Mouse (Mus musculus): Measurements from ENCODE around the gene Ulk3.

The Ulk3 gene

GRCm38 (mm10) chr9:57589224-57590126 is at the start of gene Ulk3:
Ulk3 (plus strand) TSS chr9:57589452.
- peak; percentile 90 for DNase-seq

DNA sequence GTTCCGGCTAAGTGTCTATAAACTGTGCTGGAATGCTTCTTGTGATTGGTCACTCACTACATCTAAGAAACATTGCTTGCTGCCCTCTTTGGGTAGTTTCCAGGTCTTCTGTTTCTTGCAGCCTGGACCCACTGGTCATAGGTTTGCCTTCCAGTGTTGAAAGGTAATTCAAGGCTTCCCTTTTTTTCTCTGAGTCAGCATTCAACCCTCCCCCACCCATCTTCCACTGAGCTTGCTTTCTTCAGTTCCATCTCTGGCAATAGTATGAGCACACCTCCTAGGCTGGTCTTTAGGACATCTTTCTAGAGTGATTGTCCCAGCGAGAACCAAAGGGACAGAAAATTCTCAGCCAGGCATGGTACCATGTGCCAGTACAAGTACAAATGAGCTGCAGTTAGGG is 49.7 kb upstream of the Ulk3 start:
- no peak for DNase-seq

DNA sequence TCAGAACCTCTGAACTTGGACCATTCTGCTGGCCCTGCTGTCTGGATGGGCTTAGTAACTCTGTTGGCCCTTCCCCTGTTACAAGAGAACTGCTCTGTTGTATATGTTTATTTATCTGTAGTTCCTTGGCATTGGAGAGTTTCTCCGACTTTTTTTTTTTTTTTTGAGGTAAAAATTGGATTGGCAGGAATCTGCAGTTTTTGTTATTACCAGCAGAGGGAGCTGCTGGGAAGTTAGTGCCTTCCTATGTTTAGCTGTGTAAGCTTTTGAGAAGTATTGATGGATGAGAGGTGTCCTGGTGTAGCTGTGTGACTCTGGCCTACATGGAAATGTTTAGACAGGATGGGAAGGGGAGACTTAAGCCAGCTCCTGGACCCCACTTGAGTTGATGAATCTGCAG is 47.9 kb upstream of the Ulk3 start:
- DNase-seq: peak; percentile 62

DNA sequence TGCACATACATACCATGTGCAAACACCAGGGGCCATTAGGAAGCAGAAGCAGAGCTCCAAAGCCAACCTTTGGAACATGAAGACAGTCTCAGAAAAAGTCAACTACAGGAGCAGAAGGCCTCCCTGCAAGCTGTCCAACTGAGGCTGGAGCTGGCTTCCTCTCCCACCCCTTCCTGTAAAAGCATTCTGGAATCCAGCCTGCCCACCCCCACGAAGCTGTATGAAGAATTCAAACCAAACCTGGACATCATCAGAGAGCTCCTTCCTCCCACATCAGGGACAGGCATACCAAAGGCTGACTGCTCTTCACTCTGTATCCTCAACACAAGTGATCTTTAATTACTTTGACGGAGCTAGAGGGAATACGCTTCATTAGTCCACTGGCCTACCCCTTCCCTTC is 45.3 kb upstream of the Ulk3 start:
- DNase-seq: no peak

GRCm38 (mm10) chr9:57547287-57547686 is 42.0 kb upstream of the Ulk3 start:
- no peak for DNase-seq

GRCm38 (mm10) chr9:57547869-57548268 is 41.4 kb upstream of the Ulk3 start:
- no peak for DNase-seq

GRCm38 (mm10) chr9:57549186-57549585 is 40.1 kb upstream of the Ulk3 start:
- DNase-seq: no peak

GRCm38 (mm10) chr9:57550126-57550862 is 39.0 kb upstream of the Ulk3 start:
- peak; percentile 54 for DNase-seq

DNA sequence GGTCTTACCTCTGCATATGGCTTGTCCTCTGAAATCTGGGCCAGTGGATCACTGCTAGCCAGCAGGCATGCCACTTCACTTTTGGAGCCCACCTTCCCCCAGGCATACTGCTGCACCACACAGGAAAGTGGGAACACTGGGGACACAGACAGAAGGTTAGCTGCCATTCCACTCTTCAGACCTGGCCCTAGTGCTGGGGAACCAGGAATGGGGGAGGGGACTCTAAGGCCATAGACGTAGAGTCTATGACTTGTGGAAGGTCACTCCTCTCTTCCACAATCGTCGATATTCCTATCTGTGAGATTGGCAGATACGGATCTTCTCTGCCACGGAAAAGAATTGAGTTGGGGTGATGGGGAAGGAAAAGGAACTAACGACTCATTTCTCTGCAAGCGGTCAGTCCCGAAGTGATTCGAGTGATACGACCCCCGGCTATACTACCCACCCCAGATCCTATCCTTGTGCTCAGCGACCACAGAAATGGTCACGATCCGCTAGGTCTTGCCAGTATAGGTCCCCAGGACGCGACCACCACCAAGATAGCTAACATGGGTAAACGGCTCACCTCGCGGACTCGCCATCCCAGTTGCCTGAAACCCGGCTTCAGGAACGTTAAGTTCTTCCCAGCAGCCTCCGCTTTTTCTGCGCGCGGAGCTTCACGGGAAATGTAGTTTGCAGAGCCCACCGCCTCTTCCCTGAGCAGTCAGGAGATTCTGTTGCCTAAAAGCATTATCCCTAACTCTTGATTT is 36.9 kb upstream of the Ulk3 start, which contains the start of gene Mpi:
Gene Mpi (minus strand): TSS at position 625 of the 749 bp plus-strand sequence.
- DNase-seq: peak; percentile 81

- DNase-seq: no peak
These were observed 36.1 kb upstream of the Ulk3 start for GRCm38 (mm10) chr9:57553119-57553518.

DNA sequence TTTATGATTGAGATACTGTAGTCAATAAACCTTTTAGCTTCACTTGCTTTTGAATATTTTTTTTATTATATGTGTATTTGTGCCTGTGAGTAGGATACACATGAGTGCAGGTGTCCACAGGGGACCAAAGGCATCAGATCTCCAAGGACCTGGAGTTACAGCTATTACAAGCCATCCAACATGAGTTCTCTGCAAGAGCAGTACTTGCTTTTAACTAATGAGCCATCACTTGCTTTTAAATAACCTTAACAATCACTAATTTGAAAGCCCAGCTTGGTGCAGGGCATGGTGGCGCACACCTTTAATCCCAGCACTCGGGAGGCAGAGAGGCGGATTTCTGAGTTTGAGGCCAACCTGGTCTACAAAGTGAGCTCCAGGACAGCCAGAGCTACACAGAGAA is 34.5 kb upstream of the Ulk3 start:
- DNase-seq: no peak

DNA sequence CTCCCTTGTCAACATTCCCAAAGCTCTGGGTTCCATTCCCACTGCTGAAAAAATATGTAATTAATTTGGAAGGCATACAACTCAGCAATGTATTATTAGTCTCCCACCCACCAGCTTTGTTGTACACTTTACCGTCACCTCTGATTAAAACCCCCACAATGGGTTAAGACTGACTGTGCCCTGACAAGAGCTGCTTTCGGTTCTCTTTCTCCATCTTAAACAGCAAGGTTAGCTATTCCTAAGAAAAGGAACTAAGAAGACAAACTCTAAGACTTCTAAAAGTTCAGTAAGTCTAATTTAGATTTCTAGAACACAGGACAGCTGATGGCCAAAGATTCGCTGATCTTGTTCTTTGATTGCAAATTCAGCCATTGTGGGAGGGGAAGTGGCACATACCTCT is 32.0 kb upstream of the Ulk3 start:
- no peak for DNase-seq

DNA sequence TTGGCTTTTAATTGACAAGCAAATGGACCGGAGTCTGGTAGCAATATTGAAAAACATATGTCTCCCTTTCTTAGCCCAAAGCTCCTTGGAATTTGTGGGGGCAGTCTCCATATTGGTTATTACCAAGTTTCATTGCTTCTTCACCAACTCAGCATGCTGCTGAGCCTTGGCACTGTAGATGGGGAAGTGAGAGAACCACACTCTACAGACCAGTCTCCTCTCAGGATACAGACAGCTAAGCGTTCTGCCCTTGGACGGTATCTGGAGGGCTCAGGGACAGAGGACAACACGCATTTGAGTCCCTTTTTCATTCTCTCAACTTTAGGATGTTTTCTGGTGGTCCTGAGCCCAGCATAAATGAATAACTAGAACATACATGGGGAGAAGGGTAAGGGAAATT is 30.6 kb upstream of the Ulk3 start:
- no peak for DNase-seq

GRCm38 (mm10) chr9:57559568-57559967 is 29.7 kb upstream of the Ulk3 start:
- DNase-seq: no peak

- DNase-seq: no peak
These were observed 29.0 kb upstream of the Ulk3 start for GRCm38 (mm10) chr9:57560263-57560662.

GRCm38 (mm10) chr9:57560861-57561710 is 28.2 kb upstream of the Ulk3 start, which contains the start of gene Scamp2:
Scamp2 (plus strand) TSS chr9:57560943.
- peak; percentile 96 for DNase-seq

GRCm38 (mm10) chr9:57561711-57562099 is 27.5 kb upstream of the Ulk3 start:
- DNase-seq: peak; percentile 68

- DNase-seq: peak; percentile 66
These were observed 26.3 kb upstream of the Ulk3 start for GRCm38 (mm10) chr9:57562896-57563372.

GRCm38 (mm10) chr9:57564609-57565008 is 24.6 kb upstream of the Ulk3 start:
- DNase-seq: peak; percentile 64

DNA sequence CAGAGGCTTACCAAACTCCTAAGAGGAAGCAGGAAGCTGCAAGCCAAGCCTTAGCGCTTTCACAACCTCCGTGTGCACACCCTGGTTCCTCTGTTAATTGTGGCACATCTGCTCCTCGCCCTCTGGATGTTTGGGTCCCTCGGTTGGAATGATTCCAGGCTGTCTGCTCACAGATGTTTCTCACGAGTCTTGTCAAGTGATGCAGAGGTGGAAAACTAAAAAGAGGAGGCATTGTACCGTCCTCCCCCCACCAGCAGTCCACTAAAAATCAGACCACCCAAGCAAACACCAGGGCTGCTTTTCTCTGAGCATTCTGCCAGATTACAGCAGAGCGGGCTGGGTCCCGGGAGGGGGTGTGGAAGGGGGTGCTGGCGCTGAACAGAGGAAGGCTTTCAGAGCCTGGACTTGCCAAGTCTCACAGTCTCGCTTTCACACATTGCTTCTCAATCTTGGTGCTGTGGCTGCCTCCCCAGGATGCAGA is 23.5 kb upstream of the Ulk3 start:
- DNase-seq: peak; percentile 49

DNA sequence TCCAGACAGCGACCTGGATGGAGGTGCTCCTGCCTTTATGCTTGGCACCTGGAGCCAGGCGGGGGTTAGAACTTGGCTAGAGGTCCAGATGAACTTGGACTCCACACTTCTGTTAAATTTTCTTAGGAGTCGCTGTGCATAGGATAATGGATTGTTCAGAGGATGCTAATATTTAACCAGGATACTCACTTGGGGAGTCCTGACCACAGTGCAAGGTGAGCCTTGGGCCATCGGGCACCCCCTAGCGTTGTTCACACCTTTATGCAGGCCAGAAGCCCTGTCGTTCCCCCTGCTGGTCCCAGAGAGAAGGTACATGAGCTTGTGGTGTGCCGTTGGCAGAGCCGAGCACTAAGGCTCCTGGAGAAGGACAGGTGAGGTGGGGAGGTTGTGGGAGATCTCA is 22.4 kb upstream of the Ulk3 start:
- peak; percentile 85 for DNase-seq

DNA sequence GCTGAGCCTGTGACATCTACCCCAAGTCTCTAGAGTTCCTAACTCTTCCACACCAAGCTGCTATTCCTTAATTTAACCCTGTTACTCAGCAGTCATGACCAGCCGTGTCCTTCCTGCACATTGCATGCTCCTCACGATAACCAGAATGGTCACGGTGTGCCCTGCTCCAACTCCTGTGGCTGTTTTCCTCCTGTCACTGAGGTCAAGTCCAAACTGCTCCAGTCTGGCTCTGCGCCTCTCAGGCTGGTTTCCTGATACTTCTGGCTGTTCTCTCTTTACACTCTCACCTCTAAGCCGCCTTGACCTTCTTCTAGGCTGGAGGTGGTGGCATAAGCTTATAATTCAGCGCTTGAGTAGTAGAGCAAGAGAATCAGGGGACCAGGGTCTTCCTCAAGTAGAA is 20.8 kb upstream of the Ulk3 start:
- DNase-seq: no peak

Measured in kidney, postnatal 14 days (tissue).